Mouse (Mus musculus) stomach, postnatal 0 days (tissue): ENCODE results near the gene Bcas3.

Experiments
- CTCF ChIP-seq: IDR thresholded peaks from 2 replicates; pipeline ENCODE4 v1.5.1; 2016; ENCODE audit warnings: antibody characterized with exemption, low read depth, mild to moderate bottlenecking, moderate library complexity
- EP300 ChIP-seq: optimal IDR thresholded peaks from 2 replicates; pipeline ENCODE3; 2016; ENCODE audit warnings: antibody characterized with exemption

DNA sequence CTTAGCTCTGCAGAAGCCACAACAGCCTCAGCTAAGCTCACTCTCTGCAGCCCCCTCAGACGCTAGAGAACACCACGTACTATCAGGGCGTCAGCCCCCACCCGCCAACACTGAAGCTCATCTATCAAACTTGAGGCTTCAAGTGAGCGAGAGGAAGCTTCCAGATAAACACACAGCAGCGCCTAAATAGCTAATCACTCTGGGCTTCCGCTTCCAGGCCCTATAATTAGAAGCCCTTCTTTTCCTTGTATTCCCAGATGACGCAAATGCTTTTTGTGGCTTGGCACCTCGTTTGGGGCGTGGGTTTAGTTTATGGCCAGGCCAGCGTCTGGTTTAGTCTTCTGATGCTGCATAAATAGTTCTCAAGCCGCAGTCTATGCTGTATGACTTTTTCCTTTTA, 139.3 kb downstream of the Bcas3 start:
- TF ChIP-seq CTCF (no peak), EP300 (peak; percentile 94)
